Mouse (Mus musculus) myocyte (in vitro differentiated cells): Measurements from ENCODE around the gene Fbxo42.

Experiments used
- CEBPB ChIP-seq: IDR thresholded peaks from 2 replicates; pipeline ENCODE4 v1.6.1; 2011; ENCODE audit warnings: mild to moderate bottlenecking, moderate library complexity; ENCODE audit not compliant: poor library complexity, insufficient read depth, severe bottlenecking
- E2F4 ChIP-seq: IDR thresholded peaks from one replicate; pipeline ENCODE4 v1.6.1; 2011; ENCODE audit warnings: mild to moderate bottlenecking, control low read depth, moderate library complexity; ENCODE audit not compliant: insufficient read depth
- MYOD1 ChIP-seq, 3 experiments: IDR thresholded peaks; one replicate each; pipeline ENCODE4 v1.6.1; 2011; ENCODE audit warnings: control low read depth in 2 of 3, low read depth in 2 of 3, mild to moderate bottlenecking in 2 of 3, moderate library complexity in 1 of 3; ENCODE audit not compliant: insufficient read length in 2 of 3, control insufficient read depth in 1 of 3
- MYOG ChIP-seq, 3 experiments: IDR thresholded peaks; one replicate each; pipeline ENCODE4 v1.6.1; 2011; ENCODE audit warnings: control low read depth in 2 of 3, low read depth in 2 of 3, mild to moderate bottlenecking in 2 of 3; ENCODE audit not compliant: insufficient read length in 2 of 3, control insufficient read depth in 1 of 3, insufficient read depth in 1 of 3
- POLR2A ChIP-seq: IDR thresholded peaks from one replicate; pipeline ENCODE4 v1.6.1; 2011; ENCODE audit warnings: low read depth, mild to moderate bottlenecking, control low read depth, moderate library complexity; ENCODE audit not compliant: insufficient read length
- POLR2AphosphoS2 ChIP-seq: IDR thresholded peaks from one replicate; pipeline ENCODE4 v1.6.1; 2011; ENCODE audit warnings: low read depth, control low read depth; ENCODE audit not compliant: insufficient read length
- SRF ChIP-seq: IDR thresholded peaks from one replicate; pipeline ENCODE4 v1.6.1; 2011; ENCODE audit warnings: low read depth; ENCODE audit not compliant: control insufficient read depth, insufficient read length
- TCF12 ChIP-seq: IDR thresholded peaks from one replicate; pipeline ENCODE4 v1.6.1; 2011; ENCODE audit warnings: mild to moderate bottlenecking, control low read depth; ENCODE audit not compliant: poor library complexity, insufficient read depth, severe bottlenecking
- TCF3 ChIP-seq: IDR thresholded peaks from one replicate; pipeline ENCODE4 v1.6.1; 2011; ENCODE audit warnings: low read depth, control low read depth; ENCODE audit not compliant: insufficient read length
- USF1 ChIP-seq: IDR thresholded peaks from one replicate; pipeline ENCODE4 v1.6.1; 2011; ENCODE audit warnings: low read depth, mild to moderate bottlenecking, control low read depth, moderate library complexity

DNA sequence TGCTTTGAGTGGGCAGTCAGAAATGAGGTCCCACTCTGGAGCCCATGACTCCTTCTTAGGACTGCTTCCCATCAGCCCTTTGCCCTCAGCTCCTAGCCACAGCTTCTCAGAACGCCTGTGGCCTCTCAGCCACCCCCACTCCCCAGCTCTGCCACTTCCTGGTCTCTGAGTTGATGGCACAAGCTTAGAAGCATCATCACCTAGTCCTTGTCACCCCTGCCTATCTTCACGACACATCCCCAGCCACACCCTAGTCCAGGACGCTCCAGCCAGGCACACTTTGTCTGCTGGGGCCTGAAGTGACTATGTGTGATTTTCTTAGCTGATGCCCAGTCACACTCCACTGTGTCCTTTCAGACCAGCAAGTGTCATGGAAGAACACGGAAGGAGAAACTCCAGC, 48.8 kb upstream of the Fbxo42 start:
- no peak for TF ChIP-seq E2F4
- no peak for TF ChIP-seq TCF3
- no peak for TF ChIP-seq POLR2A
- no peak for TF ChIP-seq USF1
- no peak for TF ChIP-seq MYOD1 (IDR thresholded peaks at IDR 0.05; ENCODE audit: control insufficient read depth in 1 of 3, insufficient read length in 2 of 3, low read depth in 2 of 3)
- no peak for TF ChIP-seq TCF12
- TF ChIP-seq MYOG (IDR thresholded peaks at IDR 0.05; ENCODE audit: control insufficient read depth in 1 of 3, insufficient read depth in 1 of 3, insufficient read length in 2 of 3, low read depth in 2 of 3), result no peak
- TF ChIP-seq SRF, result no peak
- no peak for TF ChIP-seq POLR2AphosphoS2
- TF ChIP-seq CEBPB, result no peak
